Mouse (Mus musculus): ENCODE measurements around the gene Ccdc188. TPM values are rescaled to one million over a fixed set of nuclear protein-coding genes. Genes with fewer than 3 reads are reported as not detected.

Ccdc188 gene
- polyA plus RNA-seq, 1 experiment from 2014 or later = 0.15 TPM

DNA sequence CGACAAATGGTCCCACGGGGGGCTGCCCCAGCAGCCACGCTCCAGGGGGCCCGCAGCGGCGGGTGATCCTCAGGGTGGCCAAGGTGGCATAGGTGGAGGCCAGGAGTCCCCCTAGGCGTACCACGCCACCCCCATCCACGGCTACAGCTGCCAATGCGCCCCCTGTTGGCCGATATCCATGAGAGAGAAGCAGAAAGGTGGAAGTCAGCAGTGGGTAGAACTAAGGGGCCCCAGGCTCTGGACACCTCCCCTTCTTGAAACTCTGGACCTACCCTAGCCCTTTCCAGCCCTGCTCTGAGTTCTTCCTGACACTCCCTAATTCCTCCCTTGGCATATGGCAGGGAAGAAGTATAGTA lies 3.8 kb downstream of the Ccdc188 start:
- peaks cover 15% of the 10 kb centered on the region for H3K4me1 ChIP-seq (replicated peaks)
- H3K9me3 ChIP-seq (replicated peaks) = no peaks in the 10 kb centered on the region
- no peak overlapping the region for H3K27ac ChIP-seq (ENCODE audit: poor library complexity, severe bottlenecking)
- 71% methylated on average over 11 of the region's 11 CpGs for WGBS
- H3K9ac ChIP-seq = no peak overlapping the region
- H3K36me3 ChIP-seq = peaks cover 59% of the 10 kb centered on the region
- no peak for ATAC-seq (ENCODE audit: insufficient number of reproducible peaks, low FRiP score)
- no peaks in the 10 kb centered on the region for H3K27me3 ChIP-seq (replicated peaks)
- no peak overlapping the region for H3K4me3 ChIP-seq
- no peak overlapping the region for H3K4me2 ChIP-seq

DNA sequence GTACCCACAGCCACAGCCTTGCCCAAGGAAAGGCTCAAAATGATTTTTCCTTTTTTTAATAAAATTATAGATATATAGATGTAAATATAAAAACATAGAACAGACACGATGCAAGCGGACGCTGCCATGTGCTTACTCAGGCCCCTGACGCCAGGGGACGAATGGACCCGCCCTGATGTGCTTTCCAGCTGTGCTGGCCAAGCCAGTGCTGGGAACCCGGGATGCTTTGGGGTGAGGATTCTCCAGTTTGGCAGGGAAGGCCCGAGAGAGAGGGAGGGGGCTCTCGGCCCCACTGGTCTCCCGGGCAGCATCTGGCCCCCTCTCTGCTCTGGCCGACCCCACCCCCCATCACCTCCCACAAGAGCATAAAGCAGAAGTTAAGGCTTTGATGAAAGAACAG lies 4.5 kb downstream of the Ccdc188 start:
- Histone ChIP-seq H3K4me3 (no peak overlapping the region), H3K27me3 (replicated peaks) (no peaks in the 10 kb centered on the region), H3K9me3 (replicated peaks) (no peaks in the 10 kb centered on the region), H3K4me1 (replicated peaks) (peaks cover 17% of the 10 kb centered on the region), H3K27ac (ENCODE audit: poor library complexity, severe bottlenecking) (no peak overlapping the region), H3K4me2 (no peak overlapping the region), H3K9ac (no peak overlapping the region), H3K36me3 (peaks cover 65% of the 10 kb centered on the region)
- WGBS = 84% methylated on average over 11 of the region's 11 CpGs
- no peak for ATAC-seq (ENCODE audit: insufficient number of reproducible peaks, low FRiP score)

DNA sequence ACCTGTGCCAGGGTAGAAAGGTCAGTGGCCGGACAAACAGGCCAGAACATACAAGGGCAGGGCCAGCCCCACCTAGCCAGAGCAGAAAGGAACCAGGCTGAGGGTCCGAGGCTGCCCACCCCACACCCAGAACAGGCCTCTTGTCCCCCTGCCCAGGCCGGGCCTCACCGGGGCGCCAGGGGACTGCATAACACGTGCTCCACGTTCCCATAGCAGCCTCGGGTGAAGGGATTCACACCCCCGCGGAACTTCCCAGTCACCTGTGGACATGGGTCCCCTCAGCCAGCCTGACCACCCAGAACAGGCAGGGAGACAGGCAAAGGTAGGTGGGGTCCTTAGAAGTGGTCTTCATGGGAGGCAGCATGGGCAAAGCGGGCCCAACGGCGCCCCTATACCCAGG lies 9.5 kb downstream of the Ccdc188 start:
- H3K4me1 ChIP-seq (replicated peaks) = peaks cover 48% of the 10 kb centered on the region
- H3K27me3 ChIP-seq (replicated peaks) = no peaks in the 10 kb centered on the region
- H3K9ac ChIP-seq = no peak overlapping the region
- no peak for ATAC-seq (ENCODE audit: insufficient number of reproducible peaks, low FRiP score)
- no peaks in the 10 kb centered on the region for H3K9me3 ChIP-seq (replicated peaks)
- H3K27ac ChIP-seq (ENCODE audit: poor library complexity, severe bottlenecking) = no peak overlapping the region
- no peak overlapping the region for H3K4me3 ChIP-seq
- no peak overlapping the region for H3K4me2 ChIP-seq
- WGBS = 89% methylated on average over 13 of the region's 13 CpGs
- peaks cover 65% of the 10 kb centered on the region for H3K36me3 ChIP-seq

DNA sequence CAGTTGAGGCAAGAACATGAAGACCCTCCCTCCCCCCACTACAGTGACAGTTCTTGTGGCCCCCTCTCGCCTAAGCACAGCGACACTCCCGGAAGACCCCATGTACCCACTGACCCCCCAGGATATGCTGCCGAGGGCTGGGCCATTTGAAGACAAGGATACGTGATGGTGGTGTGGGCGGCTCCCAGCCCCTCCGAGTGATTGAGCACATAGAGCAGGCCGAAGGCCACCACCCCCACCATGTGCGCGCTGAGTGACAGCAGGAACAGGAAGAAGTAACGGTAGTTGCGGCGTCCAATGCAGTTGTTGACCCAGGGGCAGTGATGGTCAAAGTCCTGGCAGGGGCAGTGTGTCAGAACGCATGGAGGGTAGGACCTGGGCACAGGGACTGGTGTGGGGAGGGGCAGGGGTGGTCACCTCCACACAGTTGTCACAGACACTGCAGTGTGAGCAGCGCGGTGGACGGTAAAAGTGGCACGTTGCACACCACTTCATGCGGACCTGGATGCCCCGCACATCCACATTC lies 10.3 kb downstream of the Ccdc188 start:
- ATAC-seq (ENCODE audit: insufficient number of reproducible peaks, low FRiP score) = no peak
- Histone ChIP-seq H3K27me3 (replicated peaks) (no peaks in the 10 kb centered on the region), H3K36me3 (peaks cover 58% of the 10 kb centered on the region), H3K4me1 (replicated peaks) (peaks cover 49% of the 10 kb centered on the region), H3K9me3 (replicated peaks) (no peaks in the 10 kb centered on the region), H3K4me3 (no peak overlapping the region), H3K9ac (no peak overlapping the region), H3K4me2 (no peak overlapping the region), H3K27ac (ENCODE audit: poor library complexity, severe bottlenecking) (no peak overlapping the region)
- 92% methylated on average over 20 of the region's 20 CpGs for WGBS

DNA sequence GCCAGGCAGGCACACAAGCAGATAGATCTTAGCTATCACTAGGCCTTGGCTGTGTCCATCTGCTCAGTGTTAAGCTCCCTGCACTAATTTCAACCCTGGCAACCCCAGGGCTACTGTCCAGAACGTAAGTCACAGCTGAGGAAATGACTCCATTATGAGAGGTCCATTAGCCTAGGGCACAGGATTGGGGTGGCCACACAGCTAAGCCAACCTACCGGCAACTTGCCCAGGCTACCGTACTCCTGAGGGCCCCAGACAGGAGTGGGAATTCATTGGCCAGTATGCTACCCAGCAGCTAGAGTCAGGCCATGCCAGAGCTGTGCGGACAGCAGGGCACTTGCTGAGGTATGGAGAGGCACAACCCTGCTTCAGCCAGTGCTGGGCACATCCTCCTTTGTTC lies 11.2 kb downstream of the Ccdc188 start:
- no peak for ATAC-seq (ENCODE audit: insufficient number of reproducible peaks, low FRiP score)
- H3K27me3 ChIP-seq (replicated peaks) = no peaks in the 10 kb centered on the region
- H3K4me2 ChIP-seq = peak overlapping the region; percentile 66
- H3K9me3 ChIP-seq (replicated peaks) = no peaks in the 10 kb centered on the region
- peaks cover 58% of the 10 kb centered on the region for H3K4me1 ChIP-seq (replicated peaks)
- H3K4me3 ChIP-seq = peak overlapping the region; percentile 27; the same call in 1 of the 2 replicates
- 86% methylated on average over 4 of the region's 4 CpGs for WGBS
- H3K9ac ChIP-seq = peak overlapping the region; percentile 55
- H3K36me3 ChIP-seq = peaks cover 52% of the 10 kb centered on the region
- peak overlapping the region; percentile 95 for H3K27ac ChIP-seq (ENCODE audit: poor library complexity, severe bottlenecking)

DNA sequence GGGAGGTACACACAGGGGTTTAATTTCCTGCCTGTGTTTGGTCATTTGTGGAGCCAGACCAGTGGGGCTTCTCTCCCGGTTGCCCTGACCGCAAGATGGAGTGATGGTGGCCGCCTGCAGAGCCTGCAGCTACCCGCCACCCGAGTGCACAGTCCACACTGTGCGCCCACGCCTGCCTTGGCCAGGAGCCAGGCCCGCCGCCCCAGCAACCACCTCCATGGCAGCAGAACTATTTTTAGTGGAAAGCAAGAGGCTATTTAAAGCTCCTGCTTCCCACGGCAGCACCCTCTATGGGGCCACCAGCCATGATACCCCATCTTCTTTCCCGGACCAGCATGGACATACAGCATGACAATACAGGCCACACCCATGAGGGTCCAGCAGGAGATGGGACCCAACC lies 11.9 kb downstream of the Ccdc188 start:
- Histone ChIP-seq H3K4me3 (peak overlapping the region; percentile 27), H3K9me3 (replicated peaks) (no peaks in the 10 kb centered on the region), H3K27me3 (replicated peaks) (no peaks in the 10 kb centered on the region), H3K27ac (ENCODE audit: poor library complexity, severe bottlenecking) (peak overlapping the region; percentile 95), H3K4me1 (replicated peaks) (peaks cover 63% of the 10 kb centered on the region), H3K4me2 (peak overlapping the region; percentile 66), H3K9ac (peak overlapping the region; percentile 55), H3K36me3 (peaks cover 44% of the 10 kb centered on the region)
- peak; percentile 44 for ATAC-seq (ENCODE audit: insufficient number of reproducible peaks, low FRiP score)
- WGBS = 26% methylated on average over 11 of the region's 11 CpGs

DNA sequence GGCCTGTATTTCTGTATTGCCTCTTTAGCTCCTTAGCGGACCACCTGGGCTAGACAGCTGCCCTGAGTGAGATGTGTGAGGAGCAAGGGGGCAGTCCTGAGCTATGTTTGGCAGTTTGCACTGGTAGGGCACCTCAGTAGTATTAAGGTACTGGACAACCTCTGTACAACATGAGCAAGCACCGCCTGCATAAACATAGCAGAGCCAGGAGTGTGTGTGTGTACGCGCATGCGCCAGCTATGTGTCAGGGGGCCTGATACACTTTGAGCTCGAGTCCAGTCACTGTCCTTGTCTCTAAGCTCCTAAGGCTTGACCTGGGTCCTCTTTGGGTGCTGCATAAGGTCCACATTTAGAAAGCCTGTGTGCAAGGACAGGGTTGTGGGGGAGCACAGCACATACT lies 12.9 kb downstream of the Ccdc188 start:
- Histone ChIP-seq H3K9me3 (replicated peaks) (no peaks in the 10 kb centered on the region), H3K27ac (ENCODE audit: poor library complexity, severe bottlenecking) (peak overlapping the region; percentile 95), H3K27me3 (replicated peaks) (no peaks in the 10 kb centered on the region), H3K4me3 (0 out of 2 replicates have a peak overlapping the region, but pooled peaks have one; percentile 27), H3K4me1 (replicated peaks) (peaks cover 65% of the 10 kb centered on the region), H3K36me3 (peaks cover 34% of the 10 kb centered on the region), H3K4me2 (peak overlapping the region; percentile 66), H3K9ac (peak overlapping the region; percentile 17; the same call in 1 of the 2 replicates)
- no peak for ATAC-seq (ENCODE audit: insufficient number of reproducible peaks, low FRiP score)
- 72% methylated on average over 6 of the region's 6 CpGs for WGBS

DNA sequence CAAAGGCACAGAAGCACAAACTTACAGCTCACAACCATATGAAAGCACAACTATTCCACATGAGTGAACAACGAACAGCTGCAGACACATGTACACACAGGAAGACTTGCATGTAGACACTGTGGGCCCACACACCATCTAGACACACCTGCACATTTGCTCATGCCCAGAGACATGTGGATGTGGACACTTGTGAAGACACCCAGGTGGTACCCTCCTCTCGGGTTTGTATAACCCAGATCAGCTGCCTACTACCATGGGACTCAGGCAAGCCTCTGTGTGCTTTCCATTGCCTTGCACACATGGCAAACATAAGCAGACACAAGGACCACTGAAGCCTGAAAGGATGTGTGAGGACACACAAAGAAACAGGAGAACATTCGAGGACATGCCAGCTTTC lies 13.4 kb downstream of the Ccdc188 start:
- H3K27me3 ChIP-seq (replicated peaks) = no peaks in the 10 kb centered on the region
- H3K9me3 ChIP-seq (replicated peaks) = no peaks in the 10 kb centered on the region
- H3K4me2 ChIP-seq = peak overlapping the region; percentile 66
- 82% methylated on average over 3 of the region's 3 CpGs for WGBS
- ATAC-seq (ENCODE audit: insufficient number of reproducible peaks, low FRiP score) = no peak
- no peak overlapping the region for H3K4me3 ChIP-seq
- peak overlapping the region; percentile 95 for H3K27ac ChIP-seq (ENCODE audit: poor library complexity, severe bottlenecking)
- H3K9ac ChIP-seq = peak overlapping the region; percentile 21; the same call in 1 of the 2 replicates
- peaks cover 70% of the 10 kb centered on the region for H3K4me1 ChIP-seq (replicated peaks)
- peaks cover 30% of the 10 kb centered on the region for H3K36me3 ChIP-seq

DNA sequence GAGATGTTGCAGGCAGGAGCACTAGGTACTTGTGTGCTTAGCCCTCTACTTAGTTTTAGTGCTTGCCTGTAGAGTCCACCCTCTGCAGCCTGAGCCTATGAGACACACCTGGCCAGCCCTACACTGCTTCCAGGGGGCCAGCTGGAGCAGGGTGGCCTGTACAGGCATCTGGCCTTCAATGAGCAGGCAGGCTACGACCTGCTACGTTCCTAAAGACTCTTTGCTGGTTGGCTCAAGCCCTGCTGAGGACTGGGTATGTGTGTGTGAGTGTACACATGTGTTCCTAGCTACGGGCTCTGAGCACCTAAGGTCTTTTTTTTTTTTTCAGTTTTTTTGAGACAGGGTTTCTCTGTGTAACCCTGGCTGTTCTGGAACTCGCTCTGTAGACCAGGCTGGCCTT lies 13.8 kb downstream of the Ccdc188 start:
- peak overlapping the region; percentile 95; the same call in 1 of the 2 replicates for H3K27ac ChIP-seq (ENCODE audit: poor library complexity, severe bottlenecking)
- H3K36me3 ChIP-seq = peaks cover 26% of the 10 kb centered on the region
- H3K27me3 ChIP-seq (replicated peaks) = no peaks in the 10 kb centered on the region
- 80% methylated on average over 4 of the region's 4 CpGs for WGBS
- H3K4me1 ChIP-seq (replicated peaks) = peaks cover 74% of the 10 kb centered on the region
- H3K4me2 ChIP-seq = no peak overlapping the region
- no peak overlapping the region for H3K4me3 ChIP-seq
- no peak for ATAC-seq (ENCODE audit: insufficient number of reproducible peaks, low FRiP score)
- H3K9me3 ChIP-seq (replicated peaks) = no peaks in the 10 kb centered on the region
- H3K9ac ChIP-seq = 0 out of 2 replicates have a peak overlapping the region, but pooled peaks have one; percentile 21

DNA sequence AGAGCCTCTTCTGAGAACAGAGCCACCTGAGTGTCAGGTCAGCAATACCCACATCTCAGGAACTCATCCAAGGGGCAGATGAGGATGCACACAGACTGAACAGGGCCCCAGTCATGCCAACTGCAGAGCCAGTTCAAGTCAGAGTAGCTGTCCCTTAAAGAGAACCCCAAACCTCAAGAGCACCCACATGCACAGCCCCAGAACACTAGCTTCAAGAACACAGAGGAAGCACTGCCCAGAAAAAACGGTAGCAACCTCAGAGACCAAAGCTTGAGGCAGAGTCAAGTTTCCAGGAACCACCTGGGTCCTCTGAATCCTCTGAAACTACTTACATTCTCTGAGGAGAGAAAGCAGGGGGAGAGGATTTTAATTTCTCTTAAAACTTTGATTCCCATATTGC lies 15.8 kb downstream of the Ccdc188 start:
- H3K4me2 ChIP-seq = peak overlapping the region; percentile 91
- no peak for ATAC-seq (ENCODE audit: insufficient number of reproducible peaks, low FRiP score)
- 41% methylated on average over 1 of the region's 1 CpGs for WGBS
- H3K27me3 ChIP-seq (replicated peaks) = no peaks in the 10 kb centered on the region
- peaks cover 65% of the 10 kb centered on the region for H3K4me1 ChIP-seq (replicated peaks)
- H3K27ac ChIP-seq (ENCODE audit: poor library complexity, severe bottlenecking) = no peak overlapping the region
- peak overlapping the region; percentile 87 for H3K9ac ChIP-seq
- H3K36me3 ChIP-seq = peaks cover 17% of the 10 kb centered on the region
- H3K4me3 ChIP-seq = peak overlapping the region; percentile 88
- H3K9me3 ChIP-seq (replicated peaks) = no peaks in the 10 kb centered on the region

DNA sequence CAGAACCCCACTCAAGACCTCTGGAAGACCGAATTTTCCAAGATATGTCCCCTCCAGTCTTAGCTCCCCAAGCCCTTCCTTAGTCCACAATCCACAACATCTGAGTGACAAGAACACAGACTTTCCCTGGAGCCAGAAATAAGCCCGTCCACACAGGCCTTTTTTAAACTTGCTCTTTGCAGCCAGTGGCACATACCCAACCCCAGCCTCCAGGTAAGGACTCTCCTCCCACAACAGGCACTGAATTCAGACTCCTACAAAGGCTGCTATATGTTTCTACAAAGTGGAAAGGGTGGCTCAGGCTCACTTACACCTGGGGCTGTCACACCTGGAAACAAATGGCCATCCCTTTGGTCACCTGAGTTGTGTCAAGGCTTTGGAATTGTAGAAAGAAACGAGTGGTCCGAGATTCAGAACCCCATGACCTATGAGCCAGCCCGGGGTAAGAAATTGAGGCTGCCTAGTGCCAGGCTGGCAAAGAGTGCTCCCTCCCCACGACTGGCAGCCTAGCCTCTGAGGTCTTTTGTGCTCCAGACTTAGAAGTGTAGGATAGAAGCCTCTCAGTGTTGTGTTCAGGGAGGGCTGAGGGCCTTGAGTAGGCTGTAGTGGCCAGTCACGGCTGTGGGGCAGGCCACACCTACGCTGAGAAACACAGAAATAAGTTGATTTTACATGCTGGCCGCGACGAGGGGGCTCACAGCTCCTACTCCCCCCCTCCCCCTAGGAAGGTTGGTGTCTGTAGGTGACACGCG lies 16.4 kb downstream of the Ccdc188 start:
- Histone ChIP-seq H3K4me1 (replicated peaks) (peaks cover 58% of the 10 kb centered on the region), H3K4me3 (peak overlapping the region; percentile 88), H3K36me3 (peaks cover 20% of the 10 kb centered on the region), H3K9ac (peak overlapping the region; percentile 87), H3K9me3 (replicated peaks) (no peaks in the 10 kb centered on the region), H3K27me3 (replicated peaks) (no peaks in the 10 kb centered on the region), H3K4me2 (peak overlapping the region; percentile 91), H3K27ac (ENCODE audit: poor library complexity, severe bottlenecking) (peak overlapping the region; percentile 92)
- WGBS = 19% methylated on average over 13 of the region's 13 CpGs
- peak; percentile 8; the same call in 1 of the 2 replicates for ATAC-seq (ENCODE audit: insufficient number of reproducible peaks, low FRiP score)

Data from heart, embryonic 12.5 days (tissue).